Mouse (Mus musculus) cerebellum, adult 8-10 months (tissue): ENCODE results near the gene Vmn1r72.
"Not testable (repeated sequence)": the region's sequence is repeated elsewhere in the genome, so short reads cannot be mapped to it uniquely, and the experiment has no call there.

Experiments
- DNase-seq: peaks from one replicate; pipeline ENCODE4 v3.0.0; 2022

Gene Vmn1r72

DNA sequence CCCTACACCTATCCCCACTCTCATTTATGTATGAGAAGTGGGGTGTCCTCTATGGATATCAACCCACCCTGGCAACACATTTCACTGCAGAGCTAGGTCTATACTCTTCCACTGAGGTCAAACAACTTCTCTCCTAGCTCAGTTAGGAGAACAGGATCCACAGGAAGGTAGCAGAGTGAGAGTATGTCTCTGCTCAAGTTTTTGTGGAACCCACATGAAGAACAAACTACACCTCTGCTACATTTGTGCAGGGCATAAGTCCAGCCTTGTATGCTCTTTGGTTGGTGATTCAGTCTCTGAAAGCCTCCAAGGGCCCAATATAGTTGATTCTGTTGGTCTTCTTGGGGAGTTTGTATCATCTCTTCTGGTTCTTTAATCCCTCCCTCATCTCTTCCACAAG lies at the start of gene Vmn1r72:
Gene Vmn1r72, minus strand, starts transcription at position 101 of the 400 bp plus-strand sequence.
- not testable (repeated sequence) for DNase-seq

GRCm38 (mm10) chr7:11617082-11617481 lies 62.9 kb downstream of the Vmn1r72 start:
- DNase-seq: not testable (repeated sequence)
